Mouse (Mus musculus) stomach, postnatal 0 days (tissue): ENCODE data around the gene Chrm4. TPM values are rescaled to one million over a fixed set of nuclear protein-coding genes. Genes with fewer than 3 reads are reported as not detected.

ENCODE experiments used
- ATAC-seq: fragments of 200-750 bp; cut with Nextera tagmentation; 2 replicates; pipeline ENCODE4 v1.8.0; 2017; ENCODE audit not compliant: low FRiP score, low TSS enrichment
- DNase-seq: peaks from one replicate; pipeline ENCODE4 v3.0.0-alpha.2; 2016; ENCODE audit warnings: low spot score
- H3K27ac ChIP-seq: fragments of 300-500 bp; sonication (generic); replicated peaks from 2 replicates; pipeline ENCODE4 v1.5.1; 2014; ENCODE audit warnings: mild to moderate bottlenecking, control low read depth
- H3K27me3 ChIP-seq: fragments of 300-500 bp; sonication (generic); 2 replicates; pipeline ENCODE4 v1.6.1; 2014; ENCODE audit warnings: low read length; ENCODE audit not compliant: control insufficient read depth, insufficient read depth
- H3K36me3 ChIP-seq: fragments of 300-500 bp; sonication (generic); 2 replicates; pipeline ENCODE4 v1.6.1; 2014; ENCODE audit warnings: low read length, mixed read lengths; ENCODE audit not compliant: control insufficient read depth, insufficient read depth
- H3K4me1 ChIP-seq: fragments of 300-500 bp; sonication (generic); replicated peaks from 2 replicates; pipeline ENCODE4 v1.6.1; 2014; ENCODE audit warnings: antibody characterized with exemption; ENCODE audit not compliant: control insufficient read depth, insufficient read depth
- H3K4me2 ChIP-seq: fragments of 300-500 bp; sonication (generic); replicated peaks from 2 replicates; pipeline ENCODE4 v1.6.1; 2014; ENCODE audit warnings: low read depth, mild to moderate bottlenecking, control low read depth, moderate library complexity
- H3K4me3 ChIP-seq: fragments of 300-500 bp; sonication (generic); 2 replicates; pipeline ENCODE4 v1.5.1; 2014; ENCODE audit warnings: low read depth, low read length, control low read depth
- H3K9ac ChIP-seq: fragments of 300-500 bp; sonication (generic); 2 replicates; pipeline ENCODE4 v1.6.1; 2014; ENCODE audit warnings: mild to moderate bottlenecking, low read length, control low read depth, mixed read lengths
- H3K9me3 ChIP-seq: fragments of 300-500 bp; sonication (generic); 2 replicates; pipeline ENCODE4 v1.6.1; 2016; ENCODE audit warnings: low read length; ENCODE audit not compliant: control insufficient read depth
- CTCF ChIP-seq: IDR thresholded peaks from 2 replicates; pipeline ENCODE4 v1.5.1; 2016; ENCODE audit warnings: antibody characterized with exemption, low read depth, mild to moderate bottlenecking, moderate library complexity
- EP300 ChIP-seq: optimal IDR thresholded peaks from 2 replicates; pipeline ENCODE3; 2016; ENCODE audit warnings: antibody characterized with exemption
- WGBS: fragments of 180-500 bp; shearing (Covaris S2); extraction: QIAGEN DNeasy Blood & Tissue Kit; methylation state at CpG from one replicate; pipeline ENCODE4 v1.1.7; 2014; 5-methylcytosine and 5-hydroxymethylcytosine counted together
- polyA plus RNA-seq: library from polyadenylated mRNA; unstranded; fragments of >200 nt; fragmentation: Nextera tagmentation; extraction: Ambion mirVana; gene quantifications from 2 replicates; pipeline ENCODE4 v1.2.1, GENCODE M21; 2015

Chrm4 gene
- polyA plus RNA-seq, 1 experiment from 2014 or later, result 0.08 TPM

GRCm38 (mm10) chr2:91944170-91944950, 17.3 kb downstream of the Chrm4 start:
- TF ChIP-seq EP300 (no peak), CTCF (peak; percentile 96)
- peaks cover 8% of the 10 kb centered on the region; the same call in 1 of the 2 replicates for H3K36me3 ChIP-seq
- no peak overlapping the region for H3K27ac ChIP-seq
- WGBS, result 47% methylated on average over 13 of the region's 13 CpGs
- H3K9me3 ChIP-seq, result no peaks in the 10 kb centered on the region
- no peak overlapping the region for H3K9ac ChIP-seq
- H3K4me2 ChIP-seq, result no peak overlapping the region
- peak; percentile 81 for DNase-seq
- peak; percentile 68 for ATAC-seq
- H3K4me1 ChIP-seq, result peaks cover 8% of the 10 kb centered on the region
- no peak overlapping the region for H3K4me3 ChIP-seq
- no peaks in the 10 kb centered on the region for H3K27me3 ChIP-seq

DNA sequence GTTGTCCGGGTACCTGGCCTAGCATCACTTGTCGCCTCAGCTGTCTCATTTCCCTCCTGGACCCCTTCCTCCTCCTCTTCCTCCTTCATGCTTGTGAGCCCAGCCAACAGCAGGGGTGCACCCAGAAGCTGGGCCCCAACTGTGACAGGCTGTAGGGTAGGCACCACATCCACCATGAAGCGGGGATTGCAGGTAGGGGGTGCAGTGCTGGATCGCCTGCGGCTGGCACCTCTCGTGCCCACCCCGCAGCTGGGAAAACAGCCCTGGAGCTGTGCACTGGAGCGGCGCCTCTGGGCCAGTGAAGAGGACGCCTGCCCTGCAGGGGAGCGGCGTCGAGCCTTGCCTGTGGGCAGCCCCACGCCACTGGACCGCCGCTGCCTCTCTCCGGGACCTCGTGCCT, 18.4 kb downstream of the Chrm4 start, which contains the start of gene Gm9821:
Gm9821 (plus strand) TSS at position 221 of the 400 bp plus-strand sequence.
- H3K27ac ChIP-seq, result no peak within 1 kb of the TSS
- no peak within 1 kb of the TSS for H3K4me2 ChIP-seq
- no peaks in the 10 kb centered on the region for H3K9me3 ChIP-seq

GRCm38 (mm10) chr2:91946836-91947235, 19.8 kb downstream of the Chrm4 start:
- DNase-seq, result no peak
- ATAC-seq, result no peak
- no peak for TF ChIP-seq EP300
- TF ChIP-seq CTCF, result no peak
- Histone ChIP-seq H3K36me3 (no peaks in the 10 kb centered on the region), H3K27me3 (no peaks in the 10 kb centered on the region), H3K9me3 (no peaks in the 10 kb centered on the region), H3K4me3 (no peak overlapping the region), H3K4me1 (peaks cover 18% of the 10 kb centered on the region), H3K27ac (no peak overlapping the region), H3K9ac (no peak overlapping the region), H3K4me2 (no peak overlapping the region)
- WGBS, result 34% methylated on average over 4 of the region's 6 CpGs

More for the DNA sequence above, 18.4 kb downstream of the Chrm4 start, which contains the start of gene Gm9821:
- TF ChIP-seq CTCF (no peak), EP300 (no peak)
- no peak for DNase-seq
- peaks cover 2% of the 10 kb centered on the region; the same call in 1 of the 2 replicates for H3K36me3 ChIP-seq
- no peaks in the 10 kb centered on the region for H3K27me3 ChIP-seq
- H3K9ac ChIP-seq, result no peak within 1 kb of the TSS
- no peak for ATAC-seq
- peaks cover 18% of the 10 kb centered on the region for H3K4me1 ChIP-seq
- WGBS, result 93% methylated on average over 18 of the region's 18 CpGs
- H3K4me3 ChIP-seq, result no peak within 1 kb of the TSS

GRCm38 (mm10) chr2:91947397-91948150, 20.5 kb downstream of the Chrm4 start:
- 0 out of 2 replicates have a peak overlapping the region, but pooled peaks have one; percentile 8 for H3K9ac ChIP-seq
- H3K27me3 ChIP-seq, result no peaks in the 10 kb centered on the region
- H3K9me3 ChIP-seq, result no peaks in the 10 kb centered on the region
- H3K4me2 ChIP-seq, result no peak overlapping the region; the same call in 1 of the 2 replicates
- ATAC-seq (peak; percentile 36), DNase-seq (no peak)
- peak overlapping the region; percentile 53 for H3K27ac ChIP-seq
- no peak overlapping the region for H3K4me3 ChIP-seq
- H3K4me1 ChIP-seq, result peaks cover 18% of the 10 kb centered on the region
- TF ChIP-seq CTCF, result no peak
- no peak for TF ChIP-seq EP300
- WGBS, result 60% methylated on average over 11 of the region's 11 CpGs
- no peaks in the 10 kb centered on the region for H3K36me3 ChIP-seq

DNA sequence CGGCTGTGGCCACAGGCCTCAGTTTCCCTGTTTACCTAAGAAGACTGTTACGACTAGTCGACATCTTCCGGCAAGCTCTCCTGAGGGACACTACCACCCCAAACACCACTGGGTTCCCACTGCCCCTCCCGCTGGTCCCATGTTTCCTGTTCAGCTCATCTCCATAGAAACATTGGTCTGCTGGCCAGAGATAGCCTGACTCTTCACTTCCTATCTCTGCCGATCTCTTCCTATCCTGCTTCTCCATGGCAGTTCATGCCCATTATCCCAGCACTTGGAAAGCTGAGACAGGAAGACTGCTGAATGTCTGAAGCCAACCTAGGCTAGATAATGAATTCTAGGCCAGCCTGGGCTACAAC, 21.1 kb downstream of the Chrm4 start:
- no peaks in the 10 kb centered on the region for H3K9me3 ChIP-seq
- no peak overlapping the region for H3K4me3 ChIP-seq
- H3K4me1 ChIP-seq, result peaks cover 18% of the 10 kb centered on the region
- no peaks in the 10 kb centered on the region for H3K27me3 ChIP-seq
- no peak for DNase-seq
- H3K27ac ChIP-seq, result peak overlapping the region; percentile 53
- no peaks in the 10 kb centered on the region for H3K36me3 ChIP-seq
- no peak overlapping the region for H3K9ac ChIP-seq
- WGBS, result 68% methylated on average over 6 of the region's 6 CpGs
- TF ChIP-seq EP300 (no peak), CTCF (no peak)
- no peak overlapping the region for H3K4me2 ChIP-seq
- no peak for ATAC-seq
